Mouse (Mus musculus) heart, adult 2 months (tissue): ENCODE measurements around the gene Glis3.

Experiments used
- CTCF ChIP-seq: fragments of 200-600 bp; IDR thresholded peaks from 2 replicates; pipeline ENCODE4 v1.8.1; 2022; ENCODE audit warnings: antibody characterized with exemption, mild to moderate bottlenecking, moderate library complexity
- EP300 ChIP-seq: fragments of 200-500 bp; IDR thresholded peaks from 2 replicates; pipeline ENCODE4 v1.6.1; 2011; ENCODE audit warnings: low read depth, low read length, control low read depth; ENCODE audit not compliant: insufficient read depth
- POLR2A ChIP-seq: fragments of 200-500 bp; IDR thresholded peaks from 2 replicates; pipeline ENCODE4 v1.6.1; 2011; ENCODE audit warnings: mild to moderate bottlenecking, low read depth, low read length, control low read depth; ENCODE audit not compliant: insufficient read depth

DNA sequence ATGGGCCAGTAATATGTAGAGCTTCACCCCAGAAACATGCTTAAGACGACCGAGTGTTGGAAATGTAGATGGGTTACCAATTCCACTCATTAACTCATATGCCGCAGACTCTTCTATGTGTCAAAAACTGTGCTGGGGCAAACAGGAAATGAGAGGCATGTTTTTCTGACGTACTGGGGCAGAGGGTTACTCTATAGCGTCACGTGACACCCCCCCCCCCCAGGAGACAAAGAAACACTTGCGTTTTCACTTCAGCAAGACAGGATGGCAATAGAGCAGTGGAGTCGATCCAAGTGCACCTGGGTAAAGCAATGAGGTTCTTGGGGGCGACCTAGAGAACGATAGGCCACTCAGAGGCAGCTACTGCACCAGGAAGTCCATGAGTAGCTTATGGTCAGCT is 67.6 kb downstream of the Glis3 start:
- TF ChIP-seq POLR2A, result no peak
- no peak for TF ChIP-seq CTCF
- no peak for TF ChIP-seq EP300
